Mouse (Mus musculus) urinary bladder, adult 18-20 months (tissue): ENCODE measurements around the gene Qsox2.

Source experiments
- DNase-seq, 2 experiments: peaks; one replicate each; pipeline ENCODE4 v3.0.0; 2022; ENCODE audit warnings: low spot score in 2 of 2, mixed read lengths in 2 of 2

The Qsox2 gene

DNA sequence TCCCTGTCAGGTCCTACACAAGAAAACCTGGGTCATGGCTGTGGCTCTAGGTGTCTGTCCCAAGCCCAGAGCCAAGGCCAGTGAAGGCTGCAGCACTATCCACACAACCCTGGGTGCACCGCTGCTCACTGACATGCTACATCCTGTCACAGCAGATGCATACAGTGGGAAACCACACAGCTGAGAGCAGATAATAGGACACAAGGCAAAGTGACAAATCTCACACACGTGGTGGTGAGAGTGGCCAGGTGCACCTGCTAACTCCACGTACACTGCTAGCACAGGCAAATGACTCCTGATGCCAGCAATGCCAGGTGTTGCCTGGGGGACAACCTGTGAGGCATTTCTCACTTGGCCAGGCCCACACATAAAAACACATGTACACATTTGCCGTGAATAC, 12.1 kb downstream of the Qsox2 start:
- no peak for DNase-seq

DNA sequence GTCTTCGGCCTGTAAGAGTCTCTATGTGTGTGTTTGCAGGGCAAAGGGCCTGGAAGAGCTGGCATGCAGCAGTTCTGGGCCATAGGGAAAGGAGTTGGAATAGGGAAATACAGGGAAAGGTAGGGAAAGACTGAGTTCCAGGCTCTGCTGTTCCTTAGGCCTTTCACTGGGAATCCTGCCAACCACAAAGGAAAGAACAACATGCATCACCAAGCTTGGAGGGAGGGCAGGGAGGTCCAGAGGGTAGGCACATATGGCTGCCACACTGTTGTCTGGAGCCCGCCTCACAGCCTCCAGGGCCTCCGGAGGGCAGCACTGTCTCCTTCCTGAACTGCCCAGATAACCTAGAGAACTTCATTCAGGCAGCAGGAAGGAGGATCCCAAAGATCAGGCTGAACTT, 13.4 kb downstream of the Qsox2 start:
- DNase-seq, result no peak

GRCm38 (mm10) chr2:26214526-26214925, 22.8 kb downstream of the Qsox2 start:
- no peak for DNase-seq

DNA sequence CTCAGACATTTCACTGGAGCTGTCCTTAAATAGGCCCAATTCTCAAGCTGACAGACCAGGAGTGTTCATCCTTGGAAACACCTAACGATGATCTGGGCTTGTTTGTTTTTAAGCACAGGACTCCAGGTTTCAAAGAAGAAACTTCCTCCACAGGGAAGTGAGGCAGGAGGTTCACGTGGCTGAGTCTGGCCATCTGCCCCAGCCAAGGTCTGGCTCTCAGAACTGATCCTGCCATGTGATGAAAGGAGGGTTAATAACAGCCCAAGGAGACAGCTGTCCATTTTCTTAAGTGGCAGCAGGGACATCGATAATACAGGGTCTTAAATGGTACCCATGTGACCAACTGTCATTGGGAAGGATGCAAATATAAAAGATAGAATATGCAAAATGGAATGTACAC, 27.8 kb downstream of the Qsox2 start:
- no peak for DNase-seq

DNA sequence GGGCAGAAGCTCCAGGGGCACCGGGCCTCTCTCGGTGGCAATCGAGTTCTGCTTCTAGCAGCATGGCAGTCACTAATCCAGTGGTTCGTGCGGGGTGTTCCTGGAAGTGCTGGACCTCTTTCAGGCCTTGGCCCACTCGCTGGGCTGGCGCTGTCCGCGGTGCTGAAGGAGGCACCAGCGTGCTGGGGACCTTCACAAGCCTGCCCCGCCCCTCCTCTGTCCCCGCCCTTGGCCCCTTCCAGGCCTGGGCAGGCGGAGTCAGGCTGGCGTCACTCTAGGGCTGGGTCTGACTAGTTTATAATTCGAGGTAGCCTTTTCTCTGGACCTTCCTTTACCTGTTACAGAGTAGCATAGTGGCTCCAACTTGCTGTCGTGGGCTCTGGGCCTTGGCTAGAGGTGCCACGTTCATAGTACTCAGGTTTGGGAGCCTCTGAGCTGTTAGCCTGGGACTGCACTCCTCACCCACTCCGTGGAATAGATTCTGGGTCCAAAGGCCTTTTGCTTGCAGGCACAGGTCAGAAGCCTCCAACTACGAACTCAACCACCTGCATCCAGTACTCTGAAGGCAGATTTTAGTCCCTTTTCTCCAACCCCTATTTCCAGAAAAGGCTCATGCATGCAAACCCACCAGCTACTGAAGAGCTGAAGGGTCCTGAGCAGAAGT, 29.1 kb downstream of the Qsox2 start, which contains the start of gene Lhx3:
Gene Lhx3, minus strand, starts transcription at position 164 of the 664 bp plus-strand sequence.
- peak; percentile 69 to 74 for DNase-seq

GRCm38 (mm10) chr2:26207559-26207958, 29.8 kb downstream of the Qsox2 start:
- no peak for DNase-seq

GRCm38 (mm10) chr2:26205761-26206160, 31.6 kb downstream of the Qsox2 start:
- DNase-seq, result no peak

GRCm38 (mm10) chr2:26205126-26205525, 32.2 kb downstream of the Qsox2 start:
- no peak for DNase-seq

- no peak for DNase-seq
These were observed 34.4 kb downstream of the Qsox2 start for GRCm38 (mm10) chr2:26202849-26203475.

GRCm38 (mm10) chr2:26201926-26202848, 35.1 kb downstream of the Qsox2 start:
- DNase-seq, result no peak

DNA sequence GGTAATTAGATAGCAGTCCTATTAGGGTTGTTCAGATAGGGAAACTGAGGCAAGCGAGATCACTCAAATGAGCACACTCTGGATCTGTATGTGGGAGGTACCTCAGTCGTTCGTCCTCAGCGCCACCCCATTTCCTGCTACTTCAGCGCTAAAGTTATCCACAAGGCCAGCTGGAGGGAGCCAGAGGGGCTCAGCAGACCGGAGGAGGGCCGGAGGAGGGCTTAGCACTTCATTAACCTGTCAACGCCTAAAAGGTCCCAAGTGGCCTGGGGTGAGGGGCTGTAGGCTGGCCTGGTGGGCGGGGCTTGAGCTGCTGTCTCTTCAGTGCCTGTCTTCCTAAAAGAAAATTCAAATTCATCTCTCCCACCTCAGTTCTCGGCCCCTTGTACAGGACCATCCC, 38.8 kb downstream of the Qsox2 start:
- no peak for DNase-seq

DNA sequence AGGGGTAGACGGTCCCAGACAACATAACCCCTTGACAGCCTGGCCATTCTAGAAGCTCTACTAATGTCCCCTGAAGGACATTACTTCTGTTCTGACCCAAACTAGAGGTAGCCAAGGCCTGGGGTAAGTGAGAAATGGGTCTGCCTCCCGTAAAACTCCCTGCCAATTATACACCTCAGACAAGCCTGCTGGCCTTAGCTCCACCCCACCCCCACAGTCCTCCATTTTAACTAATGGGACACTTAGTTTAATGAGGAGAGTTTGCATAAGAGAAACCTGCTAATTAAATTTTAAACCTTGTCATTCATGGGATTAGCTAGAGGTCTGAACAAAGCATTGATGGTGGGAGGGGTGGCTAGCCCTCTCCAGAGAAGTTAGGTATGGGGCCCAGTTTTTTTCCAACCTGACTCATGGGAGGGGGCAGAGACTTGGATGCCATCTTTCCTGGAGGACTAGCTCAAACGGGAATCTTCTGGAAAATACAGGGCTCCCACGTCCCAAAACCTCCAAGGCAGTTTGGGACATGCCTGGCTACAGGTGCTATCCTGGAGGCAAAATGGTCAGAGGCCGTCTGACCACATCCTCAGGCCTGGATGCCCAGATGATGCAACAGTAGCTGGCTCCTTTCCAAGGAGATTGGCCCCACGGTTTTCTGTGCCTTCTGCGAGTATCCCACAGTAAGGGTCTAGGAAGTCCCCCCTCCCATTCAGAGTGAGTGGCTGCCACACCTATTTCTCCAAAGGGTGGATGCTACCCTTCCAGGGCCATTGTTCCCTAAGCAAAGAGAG, 42.6 kb downstream of the Qsox2 start:
- no peak for DNase-seq

DNA sequence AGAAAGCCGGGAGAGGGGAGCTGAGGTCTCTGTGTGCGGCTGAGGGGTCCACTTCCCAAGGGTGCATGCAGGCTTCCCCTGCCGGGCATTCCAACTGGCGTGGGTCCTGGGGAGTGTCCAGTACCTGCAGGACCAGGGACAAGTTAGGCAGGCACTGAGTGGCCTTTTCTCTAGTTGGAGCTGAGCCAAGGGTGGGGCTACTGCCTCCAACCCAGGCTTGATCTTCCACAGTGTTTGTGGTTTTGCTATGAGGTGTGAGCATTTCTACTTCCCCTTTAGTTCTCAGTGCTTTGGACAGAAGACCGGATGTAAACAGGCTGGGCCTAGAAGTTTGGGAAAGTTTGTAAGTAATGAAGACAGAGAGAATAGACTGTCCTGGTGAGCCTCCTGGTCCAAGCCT, 48.8 kb downstream of the Qsox2 start:
- DNase-seq, result peak; percentile 76 to 77

DNA sequence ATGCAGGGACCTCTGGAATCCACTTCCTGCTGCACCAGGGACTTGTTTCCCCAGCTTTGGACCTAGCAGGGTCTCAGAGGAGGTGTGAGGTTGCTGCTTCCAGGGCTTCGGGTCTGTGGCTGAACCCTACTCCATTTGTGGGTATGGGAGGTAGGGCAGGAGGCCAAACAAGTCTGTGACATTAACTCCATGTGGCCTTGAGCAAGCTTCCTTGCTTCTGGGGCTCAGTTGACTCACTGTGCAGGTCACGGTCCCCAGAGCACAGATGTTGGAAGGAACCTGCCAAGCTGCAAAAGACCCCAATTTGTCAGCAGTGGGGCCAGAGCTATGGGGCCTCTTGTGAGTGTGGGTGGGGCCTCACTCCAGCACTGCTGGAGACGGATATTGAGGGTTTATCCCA, 53.0 kb downstream of the Qsox2 start:
- DNase-seq, result no peak

- DNase-seq, result peak in 1 of 2 experiments; percentile 72
These were observed 54.7 kb downstream of the Qsox2 start for GRCm38 (mm10) chr2:26182646-26183045.

- no peak for DNase-seq
These were observed 60.1 kb downstream of the Qsox2 start for GRCm38 (mm10) chr2:26177189-26177588.

DNA sequence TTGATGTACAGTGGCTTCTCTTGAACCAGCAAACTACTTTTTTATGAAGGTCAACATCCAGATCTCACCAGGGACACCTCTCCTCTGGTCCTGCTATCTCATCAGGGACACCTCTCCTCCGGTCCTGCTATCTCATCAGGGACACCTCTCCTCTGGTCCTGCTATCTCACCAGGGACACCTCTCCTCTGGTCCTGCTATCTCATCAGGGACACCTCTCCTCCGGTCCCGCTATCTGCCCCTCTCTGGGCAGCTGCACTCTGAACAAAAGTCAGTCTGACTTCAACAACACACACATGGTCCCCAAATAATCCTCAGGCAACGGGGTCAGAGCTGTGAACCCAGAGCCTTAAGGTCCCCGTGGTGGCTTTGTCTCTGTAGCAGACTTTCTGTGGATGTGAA, 60.6 kb downstream of the Qsox2 start:
- no peak for DNase-seq

DNA sequence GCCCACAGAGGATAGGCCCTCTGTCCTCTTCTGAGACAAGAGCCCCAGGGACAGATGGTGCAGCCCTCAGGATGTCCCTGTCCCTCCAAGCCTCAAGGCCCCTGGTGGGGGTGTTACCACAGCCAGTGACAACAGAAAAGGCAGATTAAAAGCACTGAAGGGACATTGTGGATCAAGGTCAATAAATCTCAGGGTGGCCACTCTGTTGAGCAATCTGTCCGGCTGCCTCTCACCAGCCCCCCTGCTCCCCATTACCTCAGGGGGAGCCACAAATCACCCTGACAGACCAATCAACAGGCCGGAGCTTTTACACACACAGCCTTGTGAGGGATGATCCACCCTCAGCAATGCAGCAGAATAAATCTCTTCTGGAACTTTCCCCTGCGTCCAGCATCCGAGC, 62.1 kb downstream of the Qsox2 start:
- DNase-seq, result no peak

DNA sequence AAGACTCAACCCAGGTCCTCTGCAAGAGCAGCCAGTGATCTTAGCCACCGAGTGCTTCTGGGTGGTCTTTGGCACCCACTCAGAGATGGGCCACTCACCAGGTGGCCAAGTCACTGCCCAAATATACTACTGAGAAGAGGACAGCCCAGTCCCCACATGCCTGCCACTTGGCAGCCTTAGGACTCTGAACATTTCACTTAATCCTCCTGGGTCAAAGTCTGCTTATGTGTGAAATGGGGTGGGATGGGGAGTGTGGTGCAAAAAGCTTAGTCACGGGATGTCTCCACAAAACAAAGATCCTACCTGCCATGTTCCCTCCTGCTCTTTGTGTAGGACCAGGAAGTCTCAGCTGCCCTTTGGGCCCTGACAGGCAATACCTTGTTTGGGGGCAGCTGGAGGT, 65.2 kb downstream of the Qsox2 start:
- DNase-seq, result no peak

- DNase-seq, result no peak
These were observed 66.9 kb downstream of the Qsox2 start for GRCm38 (mm10) chr2:26170376-26170775.

DNA sequence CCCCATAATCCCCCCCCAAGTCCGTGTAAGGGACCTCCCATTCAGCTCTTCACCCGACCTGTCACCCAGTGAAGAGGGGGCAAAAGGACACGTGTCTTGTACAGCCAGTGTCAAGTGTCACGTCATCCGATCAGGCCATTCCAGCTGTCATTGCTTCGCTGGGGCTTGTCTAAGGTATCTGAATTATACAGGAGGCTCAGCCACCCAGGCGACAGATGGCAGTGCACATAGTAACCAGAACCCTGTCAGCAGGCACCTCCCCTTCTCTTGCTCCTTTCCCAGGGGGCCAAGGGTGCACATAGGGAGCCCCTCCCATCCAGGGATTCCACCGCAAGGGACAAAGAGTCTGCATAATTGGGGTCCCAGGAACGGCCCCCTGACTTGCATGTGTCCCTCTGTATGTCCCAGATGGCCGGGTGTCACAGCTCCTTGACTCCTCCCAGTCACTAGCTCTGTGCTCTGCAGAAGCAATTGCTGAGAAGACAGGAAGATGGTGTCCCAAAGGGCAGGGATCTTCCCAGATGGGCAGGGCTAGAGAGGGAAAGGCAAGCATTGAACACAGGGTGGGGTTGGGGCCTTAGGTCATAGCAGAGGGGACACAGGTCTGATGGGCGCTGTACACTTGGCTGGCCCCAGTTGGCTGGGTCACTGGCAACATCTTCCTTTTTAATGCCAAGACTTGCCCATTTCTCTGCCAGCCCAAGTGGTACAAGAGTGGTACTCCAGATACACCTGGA, 68.3 kb downstream of the Qsox2 start:
- DNase-seq, result no peak
